Mouse (Mus musculus) adrenal gland, adult 8-10 months (tissue): ENCODE results near the gene Bbx. TPM values are rescaled to one million over a fixed set of nuclear protein-coding genes. Genes with fewer than 3 reads are reported as not detected.

Experiments used
- DNase-seq: peaks from one replicate; pipeline ENCODE4 v3.0.0; 2022
- total RNA-seq, 4 experiments: library from RNA; stranded (reverse); gene quantifications; 2 replicates each; pipeline ENCODE4 v1.2.4; 2022

Gene Bbx
- total RNA-seq, 4 experiments from 2014 or later = 43.8 to 50.6 (median 46.3) TPM

DNA sequence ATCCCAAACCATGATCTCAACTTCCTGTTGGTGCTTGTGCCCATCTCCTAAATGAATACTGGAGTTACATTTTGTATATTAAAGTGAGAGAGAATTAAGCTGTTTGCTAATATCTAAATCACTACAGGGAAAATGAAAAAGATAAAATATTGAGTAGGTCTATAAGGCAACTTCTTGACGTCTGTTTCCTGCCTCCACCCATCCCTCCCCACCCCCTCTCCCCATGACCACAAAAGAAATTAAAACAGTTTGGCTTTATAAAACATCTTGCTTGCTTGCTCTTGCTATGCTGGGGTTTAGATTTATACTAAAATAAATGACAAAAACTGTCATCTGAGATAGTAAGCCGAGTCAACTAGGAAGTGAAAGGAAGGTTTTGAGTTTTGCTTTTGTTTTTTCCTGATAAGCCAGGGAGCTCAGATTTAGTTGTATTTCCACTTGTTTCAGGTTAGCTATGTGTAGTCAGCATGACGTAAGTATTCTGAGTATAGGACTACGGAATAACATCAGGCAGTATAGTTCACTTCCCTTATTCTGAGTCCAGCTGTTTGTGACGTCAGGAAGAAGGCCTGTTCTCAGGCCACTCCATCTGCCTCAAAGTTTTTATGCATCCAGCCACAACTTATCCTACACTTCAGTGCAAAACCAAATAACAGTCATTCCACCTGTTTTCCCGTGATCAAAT, 36.1 kb downstream of the Bbx start:
- DNase-seq = no peak

DNA sequence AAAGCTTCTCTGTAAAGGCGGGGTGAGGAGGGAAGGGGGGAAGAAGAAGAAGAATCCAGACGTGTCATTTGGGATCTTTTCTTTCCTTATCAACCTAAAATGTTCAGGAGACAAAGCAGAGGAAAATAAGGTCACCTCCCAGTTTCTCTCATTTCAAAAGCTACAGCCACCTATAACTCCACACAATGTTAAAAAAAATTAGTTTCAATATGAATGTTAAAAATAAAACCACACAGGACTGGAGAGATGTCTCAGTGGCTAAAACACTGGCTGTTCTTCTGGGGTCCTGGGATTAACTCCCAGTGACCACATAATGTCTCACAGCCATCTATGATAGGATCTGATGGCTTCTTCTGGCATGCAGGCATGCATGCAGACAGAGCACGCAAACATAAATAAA, 43.7 kb downstream of the Bbx start:
- no peak for DNase-seq

DNA sequence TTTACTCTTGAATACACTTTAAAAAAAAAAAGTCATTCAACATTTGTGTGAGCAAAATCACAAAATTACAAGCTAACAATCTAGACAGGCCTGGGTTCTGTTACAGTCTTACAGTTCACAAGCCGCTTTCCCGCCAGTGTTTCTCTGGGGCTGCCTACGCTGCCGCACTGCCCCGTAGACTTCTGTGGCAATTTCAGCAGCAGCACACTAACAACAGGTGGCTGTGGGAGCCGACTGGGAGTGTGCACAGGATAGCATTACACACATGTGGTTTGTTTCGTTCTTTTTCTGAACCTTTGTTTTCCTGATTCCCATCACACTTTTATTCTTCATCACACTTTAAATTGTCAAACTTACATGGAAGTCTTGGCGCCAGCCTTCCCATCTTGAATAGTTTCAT, 48.6 kb downstream of the Bbx start:
- DNase-seq = no peak

DNA sequence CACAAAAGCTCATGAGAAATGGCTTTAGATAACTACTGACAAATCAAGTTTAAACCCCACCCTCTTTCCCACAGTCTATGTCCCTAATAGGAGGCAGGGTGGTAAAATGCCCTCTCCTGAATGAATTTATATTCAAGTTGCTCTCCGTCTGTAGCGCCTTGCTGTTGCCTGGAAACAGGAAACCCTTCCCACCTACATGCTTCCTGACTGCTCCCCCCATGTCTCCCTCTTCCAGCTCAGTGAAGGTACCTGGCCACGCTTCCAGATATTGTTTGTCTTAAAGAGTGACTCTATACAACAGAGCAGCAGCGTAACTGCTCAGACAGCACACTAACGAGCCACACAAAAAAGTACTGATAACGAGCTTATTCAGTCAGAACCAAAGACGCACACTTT, 50.8 kb downstream of the Bbx start:
- no peak for DNase-seq

DNA sequence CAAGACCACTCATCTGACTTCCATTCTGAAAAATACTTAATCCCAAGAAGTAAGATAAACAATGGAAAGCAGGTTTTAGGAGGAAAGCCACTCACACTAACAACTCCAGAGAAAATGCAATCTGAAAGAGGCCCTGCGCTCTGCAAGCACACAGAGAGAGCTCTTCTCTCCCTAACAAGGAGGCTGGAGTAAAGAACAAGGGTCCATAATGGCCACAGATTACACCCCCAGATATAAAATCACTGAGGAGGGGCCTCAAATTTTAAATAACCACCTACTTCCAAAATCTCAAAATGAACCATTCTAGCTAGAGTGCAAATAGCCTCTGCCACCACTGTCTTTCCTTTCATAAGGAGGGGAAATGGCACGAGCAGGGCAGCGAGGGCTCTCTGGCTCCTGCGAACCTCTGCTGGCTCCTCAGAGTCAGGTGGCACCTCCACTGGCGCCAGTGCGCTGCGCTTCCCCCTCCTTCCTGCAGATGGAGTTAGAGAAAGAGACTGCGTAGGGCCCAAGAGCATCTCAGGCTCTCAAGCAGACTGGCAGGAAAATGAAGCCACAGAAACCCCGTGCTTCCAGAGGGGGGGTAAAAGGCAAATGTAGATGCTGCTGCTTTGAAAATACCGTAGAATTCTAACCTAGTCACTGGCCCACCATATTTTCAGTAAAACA, 51.4 kb downstream of the Bbx start:
- peak; percentile 53 for DNase-seq

DNA sequence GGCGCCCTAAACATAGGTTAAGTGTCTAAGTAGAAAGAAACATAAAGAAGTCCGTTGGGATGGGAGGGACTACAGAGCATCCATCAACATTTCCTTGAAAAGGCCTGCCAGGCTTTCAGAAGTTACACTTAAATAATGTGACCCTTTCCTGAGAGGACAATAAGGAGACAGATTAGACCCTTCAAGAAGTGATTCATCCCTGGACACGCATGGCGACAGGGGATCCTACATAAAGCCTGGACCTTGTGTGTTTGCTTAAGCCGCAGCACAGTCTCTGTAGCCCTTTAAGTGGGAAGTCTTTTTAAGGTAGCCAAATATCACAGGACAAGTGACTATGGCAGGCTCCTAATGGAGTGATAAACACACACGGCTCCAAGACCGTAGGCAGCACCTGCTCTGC, 52.0 kb downstream of the Bbx start:
- no peak for DNase-seq

DNA sequence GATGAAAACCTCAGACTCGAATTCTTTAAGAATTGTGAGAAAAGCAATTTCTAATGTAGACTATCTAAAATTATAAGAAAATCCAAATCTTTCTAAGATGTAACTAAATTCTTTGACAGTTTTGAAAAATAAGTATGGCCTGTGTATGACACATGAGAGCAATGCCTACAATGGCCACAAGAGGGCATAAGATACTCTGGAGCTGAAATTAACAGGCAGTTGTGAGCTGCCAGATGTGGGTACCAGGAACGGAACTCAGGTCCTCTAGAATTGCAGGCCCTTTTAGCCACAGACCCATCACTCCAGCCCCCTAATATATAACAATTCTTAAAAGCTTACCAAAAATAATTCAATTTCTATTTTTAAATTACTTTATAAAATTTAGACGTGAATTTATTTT, 57.6 kb downstream of the Bbx start:
- no peak for DNase-seq

DNA sequence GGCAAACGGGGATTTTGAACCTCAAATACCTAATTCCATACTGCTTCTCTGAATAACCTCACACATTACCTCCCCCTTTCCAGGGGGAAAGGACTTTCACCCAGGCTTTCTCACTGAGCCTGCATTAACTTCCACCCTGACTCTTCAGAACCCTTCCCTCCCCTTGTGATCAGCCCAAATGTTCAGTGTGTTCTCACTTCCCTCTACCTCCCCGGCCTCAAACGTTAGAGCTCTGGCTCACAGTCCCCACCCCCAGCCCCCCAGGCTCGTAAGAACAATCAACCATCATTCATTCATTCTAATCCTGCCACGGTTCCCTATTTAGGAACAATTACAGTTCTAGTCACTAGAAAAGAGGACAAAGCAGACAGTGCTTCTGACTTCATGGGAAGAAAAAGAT, 58.5 kb downstream of the Bbx start:
- DNase-seq = no peak

DNA sequence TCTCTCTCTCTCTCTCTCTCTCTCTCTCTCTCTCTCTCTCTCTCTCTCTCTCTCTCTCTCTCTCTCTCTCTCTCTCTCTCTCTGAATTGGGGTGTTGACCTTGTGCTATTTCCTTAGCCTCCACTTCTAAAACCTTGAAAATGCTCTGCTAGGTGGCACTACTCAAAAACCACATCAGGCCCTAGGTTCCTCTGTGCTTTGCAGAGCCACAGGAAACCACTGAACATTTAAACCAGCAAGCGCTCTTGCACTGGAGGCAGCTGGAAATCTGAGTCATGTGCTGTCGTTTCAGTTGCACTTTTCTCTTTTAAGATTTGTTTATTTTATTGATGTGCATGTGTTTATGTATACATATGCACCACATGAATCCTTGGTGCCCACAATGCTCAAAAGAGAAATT, 59.6 kb downstream of the Bbx start:
- DNase-seq = no peak

DNA sequence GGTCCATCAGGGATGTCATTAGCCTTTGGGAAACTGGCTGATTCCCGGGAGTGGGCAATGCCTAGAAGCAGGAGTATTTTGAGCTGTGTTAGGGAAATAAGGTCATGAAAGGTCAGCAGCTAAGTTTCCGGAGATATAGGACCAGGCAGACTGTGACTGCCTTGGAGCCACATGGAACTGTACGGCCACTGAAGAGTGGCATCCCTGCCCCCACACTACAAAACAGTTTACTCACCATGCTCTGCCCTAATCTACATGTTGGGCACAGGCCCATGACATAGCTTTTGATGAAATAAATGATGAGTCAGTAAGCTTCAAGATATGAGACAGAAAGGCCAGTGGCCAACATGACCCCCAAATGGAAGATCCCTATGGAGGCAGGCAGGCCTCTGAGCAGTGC, 60.7 kb downstream of the Bbx start:
- DNase-seq = no peak

DNA sequence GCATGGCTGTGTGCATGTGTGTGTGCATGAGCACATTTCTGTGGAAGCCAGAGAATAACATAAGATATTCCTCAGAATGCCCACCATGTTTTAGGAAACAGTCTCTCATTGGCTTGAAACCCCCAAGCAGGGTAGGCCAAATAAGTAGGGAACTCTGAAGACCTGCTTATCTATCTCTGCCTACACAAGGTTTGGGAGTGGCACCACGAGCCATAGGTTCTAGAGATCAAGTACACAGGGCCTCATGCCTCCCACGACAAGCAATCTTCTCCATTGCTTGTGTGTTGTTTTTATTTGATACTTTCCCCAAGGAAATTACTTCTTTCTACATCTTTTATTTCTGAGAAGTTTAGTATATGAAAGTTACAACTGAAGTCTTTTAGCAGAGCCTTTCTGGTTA, 61.8 kb downstream of the Bbx start:
- DNase-seq = no peak

DNA sequence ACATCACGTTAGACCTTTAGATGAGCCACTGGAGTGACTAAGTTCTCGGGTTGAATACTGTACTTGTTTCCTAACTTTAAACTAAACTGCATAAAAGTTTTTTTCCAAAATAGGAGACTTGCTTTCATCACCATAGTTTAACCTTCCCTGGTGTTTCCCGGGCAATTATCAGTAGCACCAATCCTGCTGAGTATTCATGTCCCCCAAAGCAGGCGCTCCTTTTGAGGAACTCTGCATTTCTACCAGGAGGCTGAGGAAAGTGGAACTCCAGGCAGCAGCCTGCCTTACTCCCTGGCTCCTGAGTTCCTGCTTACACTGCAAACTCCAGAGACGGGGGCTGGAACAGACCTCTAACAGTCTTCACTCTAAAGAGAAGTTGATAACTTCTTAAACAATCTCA, 65.6 kb downstream of the Bbx start:
- DNase-seq = no peak

DNA sequence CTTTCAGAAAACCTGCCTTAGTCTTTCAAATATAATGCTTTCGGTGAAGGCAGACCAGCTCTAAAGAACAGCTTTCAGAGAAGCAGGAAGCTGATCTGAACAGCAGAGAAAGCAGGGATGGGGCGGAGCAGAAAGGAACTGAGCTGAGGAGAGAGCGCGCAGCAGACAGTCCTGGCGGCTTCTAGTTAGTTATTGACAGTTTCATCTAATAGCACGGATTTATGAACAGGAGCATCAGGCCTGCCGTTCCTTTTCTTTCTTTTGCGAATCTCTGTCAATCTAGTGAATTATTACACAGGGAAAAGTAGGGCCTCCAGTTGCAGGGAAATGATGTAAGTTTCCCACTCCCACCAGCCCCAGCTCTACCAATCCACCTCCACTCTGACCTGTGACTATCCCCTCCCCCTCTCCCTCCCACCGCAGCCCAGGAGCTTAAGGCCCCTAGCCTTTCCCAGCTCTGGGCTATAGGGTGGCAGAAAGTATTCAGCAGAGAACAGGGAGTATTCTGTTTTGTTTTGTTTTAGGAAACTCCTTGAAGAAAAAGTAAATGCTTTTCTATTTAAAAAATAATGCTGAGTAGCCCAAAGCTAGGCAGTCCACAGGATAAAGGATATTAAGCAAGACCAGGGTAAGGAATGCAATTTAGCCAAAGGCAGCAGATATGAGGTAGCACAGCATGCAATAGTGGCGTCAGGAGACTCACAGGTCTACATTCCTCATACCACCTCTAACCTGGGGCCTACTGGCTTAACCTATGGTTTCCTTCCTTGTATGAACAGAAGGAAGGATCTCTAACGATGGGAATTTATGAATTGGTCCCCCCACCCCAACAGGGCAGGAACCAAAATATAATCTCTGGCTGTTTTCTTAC, 67.8 kb downstream of the Bbx start:
- no peak for DNase-seq

DNA sequence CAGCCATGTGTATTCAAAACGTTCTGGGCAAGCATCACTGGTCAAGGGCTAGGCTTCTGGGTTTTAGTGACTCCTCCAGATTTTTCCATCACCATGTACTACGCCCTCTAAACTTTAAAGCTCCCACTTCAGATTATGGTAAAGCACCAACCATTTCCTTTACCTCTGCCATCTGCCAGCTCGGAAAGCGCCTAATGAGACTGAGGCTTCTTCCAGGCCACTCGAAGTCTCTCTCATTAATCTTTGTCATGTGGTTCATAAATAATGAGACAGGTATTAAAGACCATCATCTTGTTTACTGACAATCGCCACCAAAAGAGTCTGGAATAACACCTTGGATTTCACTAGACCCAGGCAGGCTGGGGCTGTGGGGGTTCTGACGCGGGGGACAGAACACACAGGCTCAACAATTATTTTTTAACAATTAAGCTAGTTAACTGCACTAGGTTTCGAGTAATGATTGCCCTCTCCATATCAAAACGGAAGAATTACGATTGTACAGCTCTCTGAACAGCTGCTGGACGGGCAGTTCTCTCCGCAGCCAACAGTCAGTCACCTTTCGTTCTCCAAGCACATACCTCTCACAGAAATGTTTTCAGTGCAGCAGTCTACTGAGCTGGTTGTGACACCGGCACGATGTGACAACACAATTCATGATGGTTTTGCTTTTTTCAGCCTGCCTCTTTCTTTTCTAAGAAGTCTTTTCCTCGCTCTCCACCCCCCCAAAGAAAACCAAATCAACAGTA, 68.6 kb downstream of the Bbx start:
- DNase-seq = no peak

DNA sequence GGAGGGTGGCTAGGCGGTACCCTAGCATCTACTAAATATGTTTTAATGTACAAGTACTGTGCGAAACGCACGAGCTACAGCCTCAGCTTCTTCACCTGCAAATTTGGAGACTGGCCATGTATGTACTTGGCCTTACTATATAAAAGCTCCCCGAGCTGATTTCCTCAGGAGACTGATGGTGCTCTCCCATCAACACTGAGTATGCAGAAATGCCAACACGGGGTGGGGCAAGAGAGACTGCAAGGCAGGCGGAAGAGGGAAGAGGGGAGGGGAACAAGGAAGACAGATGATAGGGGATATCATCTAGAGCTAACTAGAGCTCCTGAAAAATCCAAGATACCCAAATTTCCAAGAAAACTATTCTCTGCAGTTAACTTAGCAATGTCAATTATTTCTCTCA, 71.6 kb downstream of the Bbx start:
- no peak for DNase-seq

DNA sequence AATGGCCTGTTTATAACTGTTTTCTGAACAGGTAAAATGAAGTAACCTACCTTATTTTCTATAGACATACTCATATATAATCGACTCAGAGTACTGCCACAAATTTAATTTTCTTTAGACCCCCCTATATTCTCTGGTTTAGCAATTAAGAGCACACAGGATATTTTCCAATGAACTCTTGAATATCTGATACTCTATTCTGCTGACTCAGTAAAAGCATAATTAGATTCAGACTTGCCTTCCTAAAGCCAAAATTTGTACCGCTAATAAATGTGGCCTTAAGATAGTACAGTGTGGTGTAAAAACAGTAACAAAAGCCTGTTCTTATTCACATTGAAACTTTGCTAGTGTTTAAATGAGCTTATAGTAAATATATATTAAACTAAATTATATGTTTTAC, 102.5 kb downstream of the Bbx start:
- no peak for DNase-seq

DNA sequence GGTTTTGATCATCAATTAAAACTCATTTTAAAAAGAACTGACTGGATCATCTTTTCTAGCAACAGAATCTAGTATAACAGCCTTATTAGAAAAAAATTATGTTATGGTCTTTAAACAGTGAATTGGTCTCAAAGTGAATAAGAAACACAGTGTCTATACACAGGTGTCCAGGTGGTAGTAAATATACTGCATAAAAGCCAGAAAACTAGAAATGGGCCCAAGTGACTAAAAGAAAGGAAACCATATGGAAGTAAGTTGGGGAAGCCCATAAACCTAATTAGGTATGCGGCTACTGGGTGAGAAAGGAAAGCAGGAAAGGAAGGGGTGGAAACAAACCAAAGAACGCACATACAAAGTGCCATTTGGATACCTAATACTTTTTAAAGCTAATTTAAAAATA, 107.4 kb downstream of the Bbx start:
- no peak for DNase-seq

DNA sequence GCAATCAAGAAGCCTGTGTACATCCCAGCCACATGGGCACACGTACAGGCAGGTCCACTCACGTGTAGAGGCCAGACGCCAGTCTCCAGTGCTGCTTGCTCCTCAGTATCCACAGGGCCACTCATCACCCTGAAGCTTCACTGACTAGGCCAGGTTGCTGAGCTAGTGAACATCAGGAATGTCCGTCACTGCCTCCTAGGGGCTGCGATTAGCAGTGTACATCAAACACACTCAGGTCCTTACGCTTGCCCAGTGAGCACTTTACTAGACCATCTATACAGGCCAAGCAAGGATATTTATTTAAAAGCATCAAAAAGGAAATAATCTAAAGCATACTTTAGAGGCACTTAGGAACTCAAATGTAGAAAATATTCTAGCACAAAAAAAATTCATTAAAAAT, 107.9 kb downstream of the Bbx start:
- no peak for DNase-seq

DNA sequence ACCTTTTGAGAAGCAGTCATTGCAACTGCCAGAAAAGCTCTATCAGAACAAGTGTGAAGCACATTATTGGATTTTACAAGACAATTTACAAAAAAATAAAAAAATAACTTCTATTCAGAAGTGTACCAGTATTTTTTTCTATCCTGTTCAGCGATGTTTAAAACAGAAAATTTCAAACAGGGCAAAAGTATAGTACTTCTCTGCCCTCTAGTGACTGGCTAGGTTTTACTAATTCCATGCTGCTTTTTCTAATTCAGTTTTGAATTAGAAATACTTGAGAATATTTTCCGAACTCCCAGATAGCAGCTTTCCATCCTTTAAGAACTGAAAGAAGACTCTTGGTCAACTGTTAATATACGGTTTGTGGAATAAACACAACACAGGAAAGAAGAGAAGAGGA, 110.8 kb downstream of the Bbx start:
- DNase-seq = no peak

DNA sequence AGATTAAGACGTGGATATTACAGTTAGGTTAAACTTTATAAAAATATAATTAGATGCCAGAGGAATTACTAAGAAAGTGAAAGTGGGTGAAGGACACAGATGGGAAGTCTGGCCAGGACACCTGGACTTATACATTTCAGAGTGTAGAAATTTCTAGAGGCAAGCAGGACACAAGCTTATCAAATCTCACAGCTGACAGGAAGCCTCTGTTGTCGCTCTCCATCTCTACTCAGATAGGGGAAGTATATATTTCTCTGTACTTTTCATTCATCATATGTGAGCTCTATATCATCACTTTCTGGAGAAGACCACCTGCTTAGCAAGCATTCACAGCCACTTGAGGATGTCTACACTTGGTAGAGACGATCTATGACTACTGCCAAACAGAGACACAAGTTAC, 113.9 kb downstream of the Bbx start:
- DNase-seq = no peak

DNA sequence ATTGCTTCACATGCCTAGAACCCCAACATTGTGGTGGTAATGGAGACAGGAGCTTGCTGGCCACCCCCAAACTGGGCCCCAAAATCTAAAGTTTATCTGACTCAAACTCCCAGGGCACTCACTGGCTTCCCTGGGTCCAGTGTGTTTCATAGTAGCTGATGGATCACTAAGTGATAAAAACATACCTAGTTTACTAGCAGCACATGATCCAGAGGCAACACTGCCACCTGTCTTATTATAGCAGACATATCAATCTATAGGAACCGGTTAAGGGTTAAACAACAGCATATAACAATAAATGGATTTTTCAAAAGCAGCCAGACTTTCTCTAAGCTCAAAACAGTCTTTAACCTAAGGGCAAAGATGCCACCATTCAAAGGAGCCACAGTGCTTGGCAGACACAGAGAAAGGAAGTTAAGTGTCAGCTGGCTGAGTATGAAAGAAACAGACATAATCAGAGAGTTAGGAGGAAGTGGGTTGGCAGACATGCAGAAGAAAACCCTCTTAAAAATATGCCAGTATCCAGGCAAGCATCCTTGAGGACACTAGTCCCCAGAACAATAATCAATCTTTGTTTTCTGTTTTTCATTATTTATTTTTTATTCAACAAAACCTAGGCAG, 116.7 kb downstream of the Bbx start:
- DNase-seq = no peak

DNA sequence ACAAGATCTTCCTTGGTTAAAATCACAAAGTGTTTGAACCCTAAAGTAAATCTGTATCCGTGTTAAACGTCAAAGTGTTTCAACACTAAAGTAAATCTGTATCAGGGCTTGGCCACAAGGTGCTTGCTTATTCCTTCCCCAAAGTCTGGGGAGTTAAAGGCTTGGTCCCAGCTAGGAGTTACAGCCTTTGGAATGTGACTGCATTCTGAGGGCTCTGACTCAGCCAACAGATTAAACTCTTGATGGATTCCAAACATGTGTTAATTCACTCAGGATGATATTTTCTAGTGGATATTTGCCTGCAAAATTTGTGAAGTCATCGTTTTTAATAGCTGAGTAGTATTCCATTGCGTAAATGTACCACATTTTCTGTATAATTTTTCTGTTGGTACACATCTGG, 120.6 kb downstream of the Bbx start:
- DNase-seq = no peak
